Mouse (Mus musculus) heart, embryonic 11.5 days (tissue): ENCODE data around the gene Gdpd5. TPM values are rescaled to one million over a fixed set of nuclear protein-coding genes. Genes with fewer than 3 reads are reported as not detected.

Experiments
- ATAC-seq: fragments of 200-750 bp; cut with Nextera tagmentation; replicated peaks from 2 replicates; pipeline ENCODE4 v1.8.0; 2017; ENCODE audit warnings: moderate library complexity; ENCODE audit not compliant: insufficient number of reproducible peaks, low FRiP score, low TSS enrichment
- H3K27ac ChIP-seq: fragments of 300-500 bp; sonication (generic); 2 replicates; pipeline ENCODE4 v1.5.1; 2014; ENCODE audit warnings: mild to moderate bottlenecking, low read depth, low read length
- H3K27me3 ChIP-seq: fragments of 300-500 bp; sonication (generic); 2 replicates; pipeline ENCODE4 v1.6.1; 2014; ENCODE audit warnings: mild to moderate bottlenecking, low read length, mixed read lengths; ENCODE audit not compliant: control insufficient read depth, insufficient read depth
- H3K36me3 ChIP-seq: fragments of 300-500 bp; sonication (generic); 2 replicates; pipeline ENCODE4 v1.6.1; 2014; ENCODE audit warnings: mild to moderate bottlenecking, low read length, moderate library complexity, mixed read lengths; ENCODE audit not compliant: control insufficient read depth, insufficient read depth
- H3K4me1 ChIP-seq: fragments of 300-500 bp; sonication (generic); 2 replicates; pipeline ENCODE4 v1.6.1; 2014; ENCODE audit warnings: low read length; ENCODE audit not compliant: control insufficient read depth, insufficient read depth
- H3K4me2 ChIP-seq: fragments of 300-500 bp; sonication (generic); 2 replicates; pipeline ENCODE4 v1.6.1; 2014; ENCODE audit warnings: mild to moderate bottlenecking, moderate library complexity
- H3K4me3 ChIP-seq: fragments of 300-500 bp; sonication (generic); 2 replicates; pipeline ENCODE4 v1.5.1; 2014; ENCODE audit warnings: low read depth, low read length
- H3K9ac ChIP-seq: fragments of 300-500 bp; sonication (generic); 2 replicates; pipeline ENCODE4 v1.6.1; 2014; ENCODE audit warnings: mild to moderate bottlenecking, low read depth, low read length, moderate library complexity
- H3K9me3 ChIP-seq: fragments of 300-500 bp; sonication (generic); replicated peaks from 2 replicates; pipeline ENCODE4 v1.6.1; 2016; ENCODE audit warnings: low read length; ENCODE audit not compliant: control insufficient read depth
- WGBS: fragments of 180-500 bp; shearing (Covaris S2); extraction: QIAGEN DNeasy Blood & Tissue Kit; methylation state at CpG from one replicate; pipeline ENCODE4 v1.1.7; 2014; ENCODE audit not compliant: insufficient replicate concordance; 5-methylcytosine and 5-hydroxymethylcytosine counted together
- polyA plus RNA-seq: library from polyadenylated mRNA; unstranded; fragments of >200 nt; fragmentation: Nextera tagmentation; extraction: Ambion mirVana; gene quantifications from 2 replicates; pipeline ENCODE4 v1.2.1, GENCODE M21; 2014

The Gdpd5 gene
- 20.0 and 20.8 TPM in 2 replicates for polyA plus RNA-seq

DNA sequence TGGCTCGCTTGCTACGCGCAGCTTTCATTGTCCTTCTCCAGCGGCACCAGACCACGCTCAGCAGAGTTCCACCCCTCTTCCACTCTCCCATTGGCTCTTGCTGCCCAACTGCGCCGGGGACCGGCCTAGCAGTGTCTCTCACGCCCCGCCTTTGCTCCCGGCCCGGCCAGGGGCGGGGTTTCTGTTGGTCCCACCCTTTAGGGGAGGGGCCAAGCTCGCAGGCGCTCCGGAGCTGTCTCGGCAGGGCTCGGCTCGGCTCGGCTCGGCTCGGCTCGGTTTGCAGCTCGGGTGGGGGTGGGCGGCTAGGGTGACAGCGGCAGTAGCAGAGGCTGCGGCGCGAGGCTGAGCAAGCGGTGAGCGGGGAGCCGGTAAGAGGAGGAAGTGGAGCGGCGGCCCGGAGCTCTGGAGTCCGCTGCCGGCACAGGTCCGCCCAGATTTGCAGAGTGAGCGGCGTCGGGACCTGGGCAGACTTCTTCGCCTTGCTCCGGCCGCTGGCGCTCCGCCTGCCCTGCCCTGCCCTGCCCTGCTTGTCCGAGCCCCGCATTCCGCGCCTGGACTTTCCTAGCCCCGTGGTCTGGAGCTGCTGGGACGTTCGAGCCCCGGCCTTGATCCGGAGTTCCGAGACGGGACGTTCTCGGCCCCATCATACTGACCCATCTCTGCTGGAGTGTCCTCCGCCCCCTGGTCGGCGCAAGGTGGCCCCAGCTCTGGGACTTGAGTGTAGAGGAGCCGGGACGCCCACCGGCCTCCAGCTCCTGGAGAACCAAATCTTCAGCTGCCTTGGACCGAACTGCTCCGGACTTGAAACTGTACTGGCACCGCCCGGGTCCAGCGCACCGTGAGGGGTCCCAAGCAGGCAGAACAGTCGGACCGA, at the start of gene Gdpd5:
TSS of gene Gdpd5 (plus strand) at position 201 of the 874 bp plus-strand sequence.
- Histone ChIP-seq H3K4me1 (peaks cover 56% of the 10 kb centered on the region), H3K9me3 (no peaks in the 10 kb centered on the region), H3K36me3 (no peaks in the 10 kb centered on the region), H3K4me2 (peak within 1 kb of the TSS; percentile 95), H3K4me3 (peak within 1 kb of the TSS; percentile 84), H3K9ac (peak within 1 kb of the TSS; percentile 85), H3K27ac (peak within 1 kb of the TSS; percentile 92), H3K27me3 (no peaks in the 10 kb centered on the region)
- ATAC-seq: peak; percentile 93
- WGBS: under 1% methylated on average over 73 of the region's 73 CpGs

DNA sequence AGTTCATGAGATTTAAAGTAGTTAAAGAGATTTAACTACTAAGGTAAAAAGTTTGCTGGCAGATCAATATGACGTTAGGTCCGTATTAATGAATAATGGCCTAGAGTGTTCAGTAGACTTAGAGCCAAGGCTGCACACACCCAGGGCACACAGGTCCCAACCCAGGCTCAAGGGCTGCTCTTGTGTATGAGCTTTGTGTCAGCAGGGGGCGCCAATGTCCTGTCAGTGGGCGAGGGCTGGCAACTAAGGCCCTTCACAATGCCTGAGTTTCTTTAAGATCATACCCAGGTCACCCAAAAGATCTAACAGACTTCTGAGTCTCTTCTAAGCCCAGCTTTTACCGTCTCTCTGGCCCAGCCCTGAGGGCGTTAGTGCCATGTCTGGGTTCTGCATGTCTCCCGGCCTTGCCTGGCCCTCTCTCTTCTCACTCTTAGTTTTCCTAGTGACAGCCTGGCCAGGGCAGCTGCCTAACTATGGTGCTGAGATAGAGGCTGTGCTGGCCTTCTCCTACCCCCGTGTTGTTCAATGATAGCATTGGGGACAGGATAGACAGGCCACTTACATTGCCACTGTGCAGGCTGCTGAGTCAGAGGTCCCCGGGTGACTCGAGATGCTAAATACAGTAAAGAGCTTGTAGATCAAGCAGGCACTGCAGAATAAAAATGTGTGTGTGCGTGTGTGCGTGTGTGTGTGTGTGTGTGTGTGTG, 48.3 kb upstream of the Gdpd5 start:
- Histone ChIP-seq H3K36me3 (no peaks in the 10 kb centered on the region), H3K9me3 (no peaks in the 10 kb centered on the region), H3K27ac (no peak overlapping the region), H3K27me3 (no peaks in the 10 kb centered on the region), H3K4me2 (no peak overlapping the region), H3K9ac (no peak overlapping the region), H3K4me3 (no peak overlapping the region), H3K4me1 (no peaks in the 10 kb centered on the region)
- WGBS: 41% methylated on average over 12 of the region's 12 CpGs
- 0 out of 2 replicates have a peak, but pooled peaks have one; percentile 41 for ATAC-seq

DNA sequence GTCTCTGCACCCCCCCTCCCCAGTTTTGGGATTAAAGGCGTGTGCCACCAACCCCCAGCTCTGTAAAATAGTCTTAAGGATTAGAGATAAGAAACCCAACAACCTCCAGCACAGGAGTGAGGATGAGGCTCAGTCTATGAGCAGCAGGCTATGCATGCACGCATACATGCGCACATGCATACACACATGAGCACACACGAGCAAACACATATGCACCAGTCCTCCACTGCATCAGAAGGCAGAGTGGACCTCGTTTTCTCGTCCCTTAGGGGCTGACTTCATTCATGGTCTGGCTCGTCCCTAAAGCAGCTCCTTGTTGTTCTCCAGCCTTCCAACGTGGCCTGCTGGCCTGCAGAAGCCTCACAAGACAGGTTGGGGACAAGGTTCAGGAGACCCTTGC, 40.5 kb upstream of the Gdpd5 start:
- peaks cover 24% of the 10 kb centered on the region for H3K36me3 ChIP-seq
- H3K4me3 ChIP-seq: no peak overlapping the region
- no peaks in the 10 kb centered on the region for H3K4me1 ChIP-seq
- H3K27me3 ChIP-seq: no peaks in the 10 kb centered on the region
- ATAC-seq: no peak
- H3K9me3 ChIP-seq: no peaks in the 10 kb centered on the region
- H3K4me2 ChIP-seq: no peak overlapping the region
- H3K27ac ChIP-seq: no peak overlapping the region
- WGBS: 77% methylated on average over 8 of the region's 8 CpGs
- no peak overlapping the region for H3K9ac ChIP-seq

DNA sequence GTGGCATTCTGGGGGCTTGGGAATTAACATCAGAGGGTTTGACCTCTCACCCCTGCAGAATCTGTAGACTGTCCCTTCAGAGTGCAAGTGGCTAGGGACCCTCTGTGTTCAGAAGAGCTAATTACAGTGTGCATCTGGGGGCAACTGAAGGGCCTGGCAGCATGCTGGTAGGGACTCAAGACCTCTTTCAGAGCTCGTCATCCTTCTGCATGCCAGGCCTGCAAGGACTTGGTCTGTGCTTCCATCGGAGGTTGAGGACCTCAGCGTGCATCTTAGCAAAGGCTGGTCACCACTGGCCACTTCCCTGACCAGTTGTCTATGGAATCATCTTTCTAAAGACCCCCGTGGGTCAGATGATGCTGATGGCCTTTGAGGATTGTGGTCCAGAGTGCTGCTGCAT, 37.6 kb upstream of the Gdpd5 start:
- H3K36me3 ChIP-seq: peaks cover 49% of the 10 kb centered on the region
- no peaks in the 10 kb centered on the region for H3K27me3 ChIP-seq
- no peak overlapping the region for H3K27ac ChIP-seq
- H3K9ac ChIP-seq: no peak overlapping the region
- WGBS: 80% methylated on average over 4 of the region's 4 CpGs
- peaks cover 2% of the 10 kb centered on the region; the same call in 1 of the 2 replicates for H3K4me1 ChIP-seq
- no peak for ATAC-seq
- no peaks in the 10 kb centered on the region for H3K9me3 ChIP-seq
- no peak overlapping the region for H3K4me3 ChIP-seq
- H3K4me2 ChIP-seq: no peak overlapping the region

GRCm38 (mm10) chr7:99347268-99347667, 33.9 kb upstream of the Gdpd5 start:
- ATAC-seq: no peak
- WGBS: 88% methylated on average over 10 of the region's 10 CpGs
- peaks cover 25% of the 10 kb centered on the region for H3K4me1 ChIP-seq

DNA sequence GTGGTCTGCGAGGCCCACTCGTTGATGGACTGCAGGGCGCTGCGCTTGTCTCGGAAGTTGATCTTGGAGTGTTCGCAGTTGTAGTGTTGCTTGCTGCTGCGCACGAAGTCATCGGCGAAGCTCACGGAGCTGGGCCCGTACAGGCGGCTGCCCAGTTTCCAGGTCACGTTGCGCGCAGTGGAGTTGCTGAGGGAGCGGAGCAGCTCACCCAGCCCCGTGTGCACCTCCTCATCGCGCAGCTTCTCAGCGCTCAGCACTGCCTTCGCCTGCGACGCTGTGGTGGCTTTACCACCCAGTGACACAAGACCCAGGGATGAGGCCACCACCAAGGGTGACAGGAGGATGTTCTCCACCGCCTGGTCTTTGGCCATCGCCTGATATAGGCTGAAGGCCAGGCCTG, 32.3 kb upstream of the Gdpd5 start:
- Histone ChIP-seq H3K27me3 (no peaks in the 10 kb centered on the region), H3K9me3 (no peaks in the 10 kb centered on the region), H3K9ac (no peak overlapping the region), H3K4me3 (no peak overlapping the region), H3K27ac (no peak overlapping the region), H3K36me3 (peaks cover 53% of the 10 kb centered on the region), H3K4me2 (no peak overlapping the region), H3K4me1 (peaks cover 33% of the 10 kb centered on the region)
- WGBS: 92% methylated on average over 26 of the region's 26 CpGs
- no peak for ATAC-seq

More at GRCm38 (mm10) chr7:99347268-99347667, 33.9 kb upstream of the Gdpd5 start:
- H3K27ac ChIP-seq: no peak overlapping the region
- H3K36me3 ChIP-seq: peaks cover 58% of the 10 kb centered on the region
- H3K4me2 ChIP-seq: no peak overlapping the region
- no peaks in the 10 kb centered on the region for H3K27me3 ChIP-seq
- H3K4me3 ChIP-seq: no peak overlapping the region
- H3K9me3 ChIP-seq: no peaks in the 10 kb centered on the region
- H3K9ac ChIP-seq: no peak overlapping the region

- ATAC-seq: no peak
- peaks cover 45% of the 10 kb centered on the region for H3K4me1 ChIP-seq
- WGBS: 66% methylated on average over 9 of the region's 9 CpGs
These were observed 31.2 kb upstream of the Gdpd5 start for GRCm38 (mm10) chr7:99349782-99350720.

More at GRCm38 (mm10) chr7:99349782-99350720, 31.2 kb upstream of the Gdpd5 start:
- peak overlapping the region; percentile 97; the same call in 1 of the 2 replicates for H3K27ac ChIP-seq
- peak overlapping the region; percentile 84 for H3K4me3 ChIP-seq
- H3K36me3 ChIP-seq: peaks cover 43% of the 10 kb centered on the region
- H3K9ac ChIP-seq: peak overlapping the region; percentile 98
- H3K9me3 ChIP-seq: no peaks in the 10 kb centered on the region
- H3K4me2 ChIP-seq: peak overlapping the region; percentile 98
- H3K27me3 ChIP-seq: no peaks in the 10 kb centered on the region
